Mouse (Mus musculus) liver, embryonic 15.5 days (tissue): ENCODE results near the gene Chst8. TPM values are rescaled to one million over a fixed set of nuclear protein-coding genes. Genes with fewer than 3 reads are reported as not detected.

Experiments used
- ATAC-seq: fragments of 200-750 bp; cut with Nextera tagmentation; 2 replicates; pipeline ENCODE4 v1.8.0; 2017; ENCODE audit warnings: moderate number of reproducible peaks, mild to moderate bottlenecking, moderate library complexity; ENCODE audit not compliant: insufficient read depth
- H3K27ac ChIP-seq: fragments of 300-500 bp; sonication (generic); replicated peaks from 2 replicates; pipeline ENCODE4 v1.5.1; 2015; ENCODE audit warnings: mild to moderate bottlenecking, inconsistent platforms
- H3K27me3 ChIP-seq: fragments of 300-500 bp; sonication (generic); 2 replicates; pipeline ENCODE4 v1.6.1; 2015; ENCODE audit warnings: mild to moderate bottlenecking, inconsistent platforms
- H3K36me3 ChIP-seq: fragments of 300-500 bp; sonication (generic); replicated peaks from 2 replicates; pipeline ENCODE4 v1.6.1; 2015; ENCODE audit warnings: moderate library complexity, mild to moderate bottlenecking, inconsistent platforms
- H3K4me1 ChIP-seq: fragments of 300-500 bp; sonication (generic); replicated peaks from 2 replicates; pipeline ENCODE4 v1.6.1; 2015; ENCODE audit warnings: inconsistent platforms
- H3K4me2 ChIP-seq: fragments of 300-500 bp; sonication (generic); 2 replicates; pipeline ENCODE4 v1.6.1; 2015; ENCODE audit warnings: moderate library complexity, mild to moderate bottlenecking, inconsistent platforms
- H3K4me3 ChIP-seq: fragments of 300-500 bp; sonication (generic); replicated peaks from 2 replicates; pipeline ENCODE4 v1.5.1; 2015; ENCODE audit warnings: mild to moderate bottlenecking, inconsistent platforms
- H3K9ac ChIP-seq: fragments of 300-500 bp; sonication (generic); 2 replicates; pipeline ENCODE4 v1.6.1; 2015; ENCODE audit warnings: moderate library complexity, mild to moderate bottlenecking, inconsistent platforms
- H3K9me3 ChIP-seq: fragments of 300-500 bp; sonication (generic); replicated peaks from 2 replicates; pipeline ENCODE4 v1.6.1; 2016; ENCODE audit warnings: inconsistent platforms
- WGBS: fragments of 180-500 bp; shearing (Covaris S2); methylation state at CpG from one replicate; pipeline ENCODE4 v1.1.7; 2015; ENCODE audit warnings: mixed read lengths; ENCODE audit not compliant: insufficient replicate concordance; 5-methylcytosine and 5-hydroxymethylcytosine counted together
- polyA plus RNA-seq: library from polyadenylated mRNA; unstranded; fragments of >200 nt; fragmentation: Nextera tagmentation; extraction: Ambion mirVana; gene quantifications from 2 replicates; pipeline ENCODE4 v1.2.1, GENCODE M21; 2015

Gene Chst8
- polyA plus RNA-seq, 1 experiment from 2014 or later, result 0.69 TPM

GRCm38 (mm10) chr7:34799950-34800511 lies 12.5 kb downstream of the Chst8 start:
- no peak overlapping the region for H3K9ac ChIP-seq
- peaks cover 4% of the 10 kb centered on the region for H3K4me1 ChIP-seq
- no peaks in the 10 kb centered on the region for H3K36me3 ChIP-seq
- H3K4me2 ChIP-seq, result no peak overlapping the region
- H3K27me3 ChIP-seq, result no peaks in the 10 kb centered on the region
- no peaks in the 10 kb centered on the region for H3K9me3 ChIP-seq
- 50% methylated on average over 13 of the region's 13 CpGs for WGBS
- no peak overlapping the region for H3K4me3 ChIP-seq
- H3K27ac ChIP-seq, result no peak overlapping the region
- no peak for ATAC-seq

GRCm38 (mm10) chr7:34799404-34799771 lies 13.1 kb downstream of the Chst8 start:
- no peak for ATAC-seq
- H3K9ac ChIP-seq, result no peak overlapping the region
- 15% methylated on average over 3 of the region's 3 CpGs for WGBS
- H3K9me3 ChIP-seq, result no peaks in the 10 kb centered on the region
- peaks cover 4% of the 10 kb centered on the region for H3K4me1 ChIP-seq
- no peaks in the 10 kb centered on the region for H3K27me3 ChIP-seq
- no peak overlapping the region for H3K27ac ChIP-seq
- H3K36me3 ChIP-seq, result no peaks in the 10 kb centered on the region
- no peak overlapping the region for H3K4me3 ChIP-seq
- H3K4me2 ChIP-seq, result no peak overlapping the region

- WGBS, result 9% methylated on average over 11 of the region's 11 CpGs
- no peak overlapping the region for H3K4me3 ChIP-seq
These were observed 13.8 kb downstream of the Chst8 start for GRCm38 (mm10) chr7:34798441-34799403.

GRCm38 (mm10) chr7:34798039-34798438 lies 14.5 kb downstream of the Chst8 start:
- Histone ChIP-seq H3K4me3 (no peak overlapping the region), H3K9me3 (no peaks in the 10 kb centered on the region), H3K36me3 (no peaks in the 10 kb centered on the region), H3K27ac (no peak overlapping the region), H3K4me1 (peaks cover 4% of the 10 kb centered on the region), H3K9ac (no peak overlapping the region), H3K27me3 (no peaks in the 10 kb centered on the region), H3K4me2 (no peak overlapping the region)
- ATAC-seq, result no peak
- 10% methylated on average over 12 of the region's 12 CpGs for WGBS

More at GRCm38 (mm10) chr7:34798441-34799403, 13.8 kb downstream of the Chst8 start:
- H3K27ac ChIP-seq, result no peak overlapping the region
- peaks cover 4% of the 10 kb centered on the region for H3K4me1 ChIP-seq
- H3K4me2 ChIP-seq, result no peak overlapping the region
- no peaks in the 10 kb centered on the region for H3K27me3 ChIP-seq
- ATAC-seq, result no peak
- no peaks in the 10 kb centered on the region for H3K9me3 ChIP-seq
- no peaks in the 10 kb centered on the region for H3K36me3 ChIP-seq
- no peak overlapping the region for H3K9ac ChIP-seq

- no peak overlapping the region for H3K4me3 ChIP-seq
- no peak overlapping the region for H3K27ac ChIP-seq
- H3K4me1 ChIP-seq, result no peaks in the 10 kb centered on the region
- no peaks in the 10 kb centered on the region for H3K9me3 ChIP-seq
- no peaks in the 10 kb centered on the region for H3K36me3 ChIP-seq
- no peak overlapping the region for H3K9ac ChIP-seq
- no peaks in the 10 kb centered on the region for H3K27me3 ChIP-seq
- no peak overlapping the region for H3K4me2 ChIP-seq
- ATAC-seq, result no peak
- 64% methylated on average over 7 of the region's 7 CpGs for WGBS
These were observed 22.1 kb downstream of the Chst8 start for GRCm38 (mm10) chr7:34790459-34790858.

GRCm38 (mm10) chr7:34787171-34787570 lies 25.3 kb downstream of the Chst8 start:
- no peak overlapping the region for H3K27ac ChIP-seq
- H3K4me1 ChIP-seq, result no peaks in the 10 kb centered on the region
- H3K4me2 ChIP-seq, result no peak overlapping the region
- no peak for ATAC-seq
- H3K27me3 ChIP-seq, result no peaks in the 10 kb centered on the region
- no peaks in the 10 kb centered on the region for H3K9me3 ChIP-seq
- H3K36me3 ChIP-seq, result no peaks in the 10 kb centered on the region
- no peak overlapping the region for H3K4me3 ChIP-seq
- no peak overlapping the region for H3K9ac ChIP-seq

- Histone ChIP-seq H3K9ac (no peak overlapping the region), H3K27ac (no peak overlapping the region), H3K4me2 (no peak overlapping the region), H3K36me3 (no peaks in the 10 kb centered on the region), H3K9me3 (no peaks in the 10 kb centered on the region), H3K27me3 (no peaks in the 10 kb centered on the region), H3K4me1 (no peaks in the 10 kb centered on the region), H3K4me3 (no peak overlapping the region)
- ATAC-seq, result no peak; the same call in 1 of the 2 replicates
- 39% methylated on average over 6 of the region's 6 CpGs for WGBS
These were observed 27.5 kb downstream of the Chst8 start for GRCm38 (mm10) chr7:34785052-34785451.

GRCm38 (mm10) chr7:34784469-34784868 lies 28.0 kb downstream of the Chst8 start:
- no peak for ATAC-seq
- H3K27me3 ChIP-seq, result no peaks in the 10 kb centered on the region
- H3K4me3 ChIP-seq, result no peak overlapping the region
- no peak overlapping the region for H3K4me2 ChIP-seq
- no peak overlapping the region for H3K9ac ChIP-seq
- no peak overlapping the region for H3K27ac ChIP-seq
- H3K4me1 ChIP-seq, result no peaks in the 10 kb centered on the region
- no peaks in the 10 kb centered on the region for H3K9me3 ChIP-seq
- no peaks in the 10 kb centered on the region for H3K36me3 ChIP-seq
- 53% methylated on average over 9 of the region's 9 CpGs for WGBS

GRCm38 (mm10) chr7:34781988-34782387 lies 30.5 kb downstream of the Chst8 start:
- no peaks in the 10 kb centered on the region for H3K4me1 ChIP-seq
- no peaks in the 10 kb centered on the region for H3K27me3 ChIP-seq
- no peaks in the 10 kb centered on the region for H3K36me3 ChIP-seq
- H3K4me3 ChIP-seq, result no peak overlapping the region
- no peaks in the 10 kb centered on the region for H3K9me3 ChIP-seq
- H3K9ac ChIP-seq, result no peak overlapping the region
- no peak overlapping the region for H3K27ac ChIP-seq
- ATAC-seq, result no peak
- H3K4me2 ChIP-seq, result no peak overlapping the region

GRCm38 (mm10) chr7:34781217-34781616 lies 31.3 kb downstream of the Chst8 start:
- no peaks in the 10 kb centered on the region for H3K9me3 ChIP-seq
- no peak overlapping the region for H3K4me3 ChIP-seq
- no peaks in the 10 kb centered on the region for H3K4me1 ChIP-seq
- 73% methylated on average over 2 of the region's 2 CpGs for WGBS
- H3K27me3 ChIP-seq, result no peaks in the 10 kb centered on the region
- H3K36me3 ChIP-seq, result no peaks in the 10 kb centered on the region
- H3K27ac ChIP-seq, result no peak overlapping the region
- H3K9ac ChIP-seq, result no peak overlapping the region
- no peak overlapping the region for H3K4me2 ChIP-seq
- no peak for ATAC-seq

GRCm38 (mm10) chr7:34778426-34778825 lies 34.1 kb downstream of the Chst8 start:
- H3K27ac ChIP-seq, result no peak overlapping the region
- no peak overlapping the region for H3K4me2 ChIP-seq
- no peaks in the 10 kb centered on the region for H3K27me3 ChIP-seq
- H3K36me3 ChIP-seq, result no peaks in the 10 kb centered on the region
- no peak for ATAC-seq
- no peaks in the 10 kb centered on the region for H3K9me3 ChIP-seq
- WGBS, result 39% methylated on average over 9 of the region's 9 CpGs
- H3K9ac ChIP-seq, result no peak overlapping the region
- no peak overlapping the region for H3K4me3 ChIP-seq
- no peaks in the 10 kb centered on the region for H3K4me1 ChIP-seq
